Mouse (Mus musculus) olfactory bulb, adult 2 months (tissue): Measurements from ENCODE around the gene Fam174b.

Experiments used
- CTCF ChIP-seq: fragments of 200-500 bp; IDR thresholded peaks from 2 replicates; pipeline ENCODE4 v1.5.1; 2012; ENCODE audit warnings: low read depth, mild to moderate bottlenecking, low read length, moderate library complexity; ENCODE audit not compliant: insufficient read depth
- POLR2A ChIP-seq: fragments of 200-500 bp; IDR thresholded peaks from 2 replicates; pipeline ENCODE4 v1.6.1; 2012; ENCODE audit warnings: mild to moderate bottlenecking, low read depth, low read length, moderate library complexity; ENCODE audit not compliant: insufficient read depth

DNA sequence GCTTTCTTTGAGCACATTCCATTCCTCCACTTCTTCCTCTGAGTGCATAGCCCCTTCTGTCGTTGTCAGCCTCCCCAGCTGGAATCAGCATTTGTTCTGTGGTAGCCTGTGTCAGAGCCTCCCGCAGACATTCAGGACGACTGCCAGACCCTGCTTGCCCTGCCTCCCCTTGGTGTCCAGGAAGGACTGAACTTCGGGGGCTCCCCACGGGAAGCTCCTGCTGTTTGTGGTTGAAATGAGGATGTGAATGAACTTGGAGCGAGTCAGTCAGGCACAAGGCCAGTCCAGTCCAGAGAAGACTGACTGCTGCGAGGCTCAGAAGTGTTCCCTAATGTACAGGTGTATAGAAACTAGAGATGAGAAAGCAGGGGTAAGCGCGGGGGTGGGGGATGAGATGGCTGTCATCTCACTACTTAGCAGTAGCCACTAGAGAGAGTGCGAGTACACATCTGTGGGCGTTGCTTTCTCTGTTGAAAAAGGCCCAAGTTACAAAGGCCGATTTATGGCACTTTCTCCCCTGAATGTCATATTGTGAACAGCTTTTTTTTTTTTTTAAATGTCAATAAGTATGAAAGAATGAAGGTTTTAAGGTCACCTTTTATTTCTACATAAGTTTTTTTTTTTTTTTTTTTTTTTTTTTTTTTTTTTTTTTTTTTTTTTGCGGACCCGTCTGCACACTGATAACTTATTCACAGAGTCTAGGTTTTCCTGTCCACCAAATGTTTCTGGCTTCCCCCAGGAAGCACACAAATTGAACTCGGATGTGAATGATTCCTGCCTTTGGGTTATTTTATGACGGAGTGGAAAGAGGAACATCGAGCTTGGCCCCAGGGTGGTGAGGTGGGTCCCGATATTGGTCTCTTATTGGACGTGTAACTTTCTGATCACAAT, 31.5 kb downstream of the Fam174b start:
- TF ChIP-seq POLR2A (no peak), CTCF (no peak)
